Mouse (Mus musculus): Measurements from ENCODE around the gene Mob3b.
A peak's percentile ranks its signal among the peaks of the same experiment; 100 is the strongest.

The Mob3b gene

DNA sequence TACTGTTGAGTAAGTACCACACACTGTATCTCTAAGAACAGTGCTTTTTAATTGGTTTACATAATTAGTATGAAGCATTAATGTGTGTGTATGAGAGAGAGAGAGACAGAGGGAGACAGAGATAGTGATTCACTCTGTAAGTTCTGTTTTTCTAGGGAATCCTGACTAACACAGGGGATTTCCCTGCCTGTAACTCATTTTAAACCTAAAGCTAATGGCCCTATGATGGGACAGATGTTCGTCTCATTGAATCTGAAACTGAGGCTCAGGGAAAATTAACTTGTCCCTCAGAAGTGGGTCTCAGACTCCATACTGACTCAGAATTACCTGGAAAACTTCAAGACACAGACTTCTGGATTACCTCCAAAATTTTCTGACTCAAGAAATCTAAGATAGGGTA is 96.3 kb downstream of the Mob3b start:
- no peak for DNase-seq

DNA sequence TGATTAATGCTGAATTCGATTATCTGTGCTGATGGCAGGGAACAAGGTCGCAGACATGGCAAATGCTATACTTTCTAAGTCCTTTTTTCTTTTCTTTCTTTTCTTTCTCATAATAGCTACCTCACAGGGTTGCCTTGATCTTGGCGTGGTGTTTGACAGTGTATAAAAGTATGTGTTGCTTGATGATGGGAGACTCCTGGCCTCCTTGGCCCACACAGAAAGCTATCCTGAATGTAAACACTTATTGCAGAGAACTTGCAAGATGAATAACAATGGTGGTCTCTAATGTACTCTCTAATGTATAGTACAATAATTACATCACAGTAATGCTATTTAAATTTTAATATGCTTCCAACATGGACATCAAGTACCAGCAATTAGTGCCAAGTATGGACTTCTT is 96.9 kb downstream of the Mob3b start:
- DNase-seq, result no peak

DNA sequence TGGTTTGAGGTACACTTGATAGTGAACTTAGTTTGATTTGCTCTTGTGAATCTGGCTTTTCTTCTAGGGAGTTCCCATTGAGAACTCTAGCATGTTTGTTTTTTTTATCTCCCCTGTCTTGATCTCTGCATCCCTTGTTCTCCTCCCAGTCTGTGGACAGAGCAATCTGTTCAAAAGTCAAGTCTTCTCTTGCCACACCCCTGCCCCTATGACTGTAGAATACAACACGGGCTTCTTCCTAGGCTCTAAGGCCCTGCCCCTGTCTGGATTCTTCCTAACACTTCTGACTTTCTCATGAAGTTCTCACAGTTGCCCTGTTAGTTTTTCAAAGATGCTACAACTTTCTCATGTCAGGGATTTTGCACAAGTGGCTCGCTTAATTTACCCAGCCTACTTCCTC is 102.9 kb downstream of the Mob3b start:
- no peak for DNase-seq

DNA sequence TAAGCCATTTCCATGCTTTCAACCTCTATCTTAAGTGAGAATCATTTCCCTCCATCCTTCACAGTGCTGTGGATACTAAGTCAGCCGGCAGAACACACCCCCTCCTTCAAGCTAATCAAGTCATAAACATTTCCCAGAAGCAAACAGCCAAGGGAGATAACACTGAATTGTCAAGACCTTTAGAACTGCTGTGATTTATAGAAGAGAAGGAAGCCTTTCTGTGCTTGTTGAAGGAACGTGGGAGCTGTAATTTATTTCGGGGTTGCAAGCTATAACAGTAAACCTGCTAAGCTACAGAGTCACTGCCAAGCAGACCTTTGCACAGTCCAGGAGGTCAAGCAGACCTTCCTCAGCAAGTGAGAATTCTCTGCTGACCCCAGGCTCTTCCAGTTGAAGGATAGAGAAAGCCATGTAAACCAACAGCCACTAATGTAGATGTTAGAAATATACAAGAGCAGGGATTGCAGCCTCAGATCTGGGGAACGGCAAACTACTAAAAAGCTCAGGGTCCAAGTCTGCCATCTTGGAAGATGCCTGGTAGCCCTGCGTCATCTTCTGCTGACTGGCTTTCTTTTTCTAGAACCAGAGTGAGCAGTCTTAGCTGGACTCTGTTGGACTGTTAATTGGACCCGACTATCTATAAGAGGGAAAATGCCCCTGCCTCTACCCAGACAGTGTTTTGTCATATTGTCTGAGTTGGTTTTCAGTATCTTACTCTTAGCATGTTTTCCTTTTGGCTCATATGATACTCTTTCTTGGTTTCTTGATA is 104.9 kb downstream of the Mob3b start:
- no peak for DNase-seq

DNA sequence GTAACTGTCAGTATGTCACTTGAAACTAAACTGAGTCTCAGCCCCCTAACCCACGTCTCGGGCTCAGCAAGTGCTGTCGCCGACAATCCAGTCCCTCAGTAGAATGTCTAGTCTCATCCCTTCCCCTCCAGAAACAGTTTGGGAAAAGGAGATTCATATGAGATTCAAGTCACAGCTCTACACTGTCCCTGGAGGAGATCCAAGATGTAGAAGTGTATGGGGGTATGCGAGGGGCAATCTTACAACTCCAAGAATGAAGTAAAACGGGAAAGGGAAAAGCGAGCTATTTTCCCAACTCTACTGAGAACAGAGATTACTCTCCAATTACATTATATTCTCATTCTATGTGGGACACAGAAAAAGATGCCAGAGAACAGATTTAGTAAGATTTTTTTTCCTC is 106.1 kb downstream of the Mob3b start:
- no peak for DNase-seq

DNA sequence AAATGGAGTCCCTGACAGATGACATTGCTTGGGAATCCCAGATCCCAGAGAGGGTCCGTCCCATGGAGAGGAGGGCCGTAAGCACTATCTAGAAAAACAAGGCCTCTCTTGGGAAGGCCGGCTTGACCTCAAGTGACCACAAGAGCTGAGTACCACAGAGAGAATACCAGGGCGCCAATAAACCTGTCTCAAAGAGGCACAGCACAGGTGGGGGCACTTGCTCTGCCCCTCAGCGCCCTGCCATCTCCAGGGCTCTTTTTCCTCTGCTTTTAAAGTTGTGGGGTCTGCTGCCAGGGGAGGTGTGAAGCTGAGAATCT is 107.6 kb downstream of the Mob3b start:
- DNase-seq, result no peak

DNA sequence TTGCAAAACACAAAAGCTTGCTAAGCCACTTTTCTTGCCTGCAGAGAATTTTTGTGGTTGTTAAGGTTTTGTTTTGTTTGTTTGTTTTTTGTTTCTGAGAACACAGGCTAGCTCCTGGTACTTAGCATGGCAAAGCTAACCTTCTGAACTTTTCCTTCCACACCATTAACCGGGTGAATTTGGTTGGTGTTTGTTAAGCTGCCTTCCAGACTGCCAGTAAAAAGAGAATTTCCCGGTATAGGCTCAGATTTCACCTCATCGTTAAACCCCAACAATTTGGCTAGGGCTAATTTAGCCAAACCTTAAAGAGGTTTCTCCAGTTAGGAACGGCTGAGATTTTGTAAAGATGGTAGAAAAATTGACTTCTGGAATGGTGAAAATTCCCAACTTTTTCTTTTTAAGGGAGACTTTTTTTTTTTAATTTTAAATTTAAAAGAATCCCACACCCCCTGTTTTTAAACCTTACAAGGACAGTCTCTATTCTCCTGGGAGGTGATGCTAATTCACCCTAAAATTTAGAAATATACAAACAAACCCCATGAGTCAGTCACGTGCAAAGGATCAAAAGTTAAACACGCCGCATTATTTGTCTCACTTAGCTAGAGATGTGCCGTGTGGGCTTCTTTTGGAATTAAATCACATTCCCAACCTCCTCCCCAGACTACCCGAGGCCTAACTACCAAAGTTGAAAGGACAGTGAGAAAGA is 108.1 kb downstream of the Mob3b start:
- DNase-seq, result no peak

DNA sequence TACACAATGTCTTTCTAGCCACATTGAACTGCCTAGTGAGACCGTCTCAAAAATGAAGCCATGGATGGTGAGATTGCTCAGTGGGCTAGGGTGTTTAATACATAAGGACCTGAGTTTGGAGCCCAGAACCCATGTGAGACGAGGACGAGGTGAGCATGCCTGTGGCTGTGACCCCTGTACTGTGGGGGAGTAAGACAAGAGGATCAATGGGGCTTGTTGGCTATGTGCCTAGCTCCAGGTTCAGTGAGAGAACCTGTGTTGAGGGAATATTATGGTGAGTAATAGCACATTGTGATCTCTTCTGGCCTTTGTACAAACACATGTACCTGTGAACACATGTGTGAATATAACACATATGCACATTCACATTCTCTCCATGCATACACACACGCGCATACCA is 116.4 kb downstream of the Mob3b start:
- no peak for DNase-seq

DNA sequence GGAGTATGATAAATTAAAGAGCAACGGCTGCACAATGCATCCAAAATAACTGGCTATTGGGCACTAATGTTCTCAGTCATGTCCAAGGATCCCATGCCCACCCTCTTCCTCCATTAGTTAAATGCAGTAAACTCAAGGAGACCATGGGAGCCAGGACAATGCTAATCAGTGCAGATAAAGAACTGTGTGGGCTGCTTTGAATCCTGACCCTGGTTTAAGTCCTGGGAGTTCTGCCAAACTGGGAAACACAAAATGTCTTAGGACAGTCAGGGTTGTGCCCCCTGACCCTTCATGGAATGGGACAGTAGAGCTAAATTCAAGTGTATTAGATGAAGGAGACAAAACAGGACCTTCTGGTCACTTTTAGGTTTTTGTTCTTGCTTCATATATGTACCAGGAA is 117.0 kb downstream of the Mob3b start:
- DNase-seq, result no peak

DNA sequence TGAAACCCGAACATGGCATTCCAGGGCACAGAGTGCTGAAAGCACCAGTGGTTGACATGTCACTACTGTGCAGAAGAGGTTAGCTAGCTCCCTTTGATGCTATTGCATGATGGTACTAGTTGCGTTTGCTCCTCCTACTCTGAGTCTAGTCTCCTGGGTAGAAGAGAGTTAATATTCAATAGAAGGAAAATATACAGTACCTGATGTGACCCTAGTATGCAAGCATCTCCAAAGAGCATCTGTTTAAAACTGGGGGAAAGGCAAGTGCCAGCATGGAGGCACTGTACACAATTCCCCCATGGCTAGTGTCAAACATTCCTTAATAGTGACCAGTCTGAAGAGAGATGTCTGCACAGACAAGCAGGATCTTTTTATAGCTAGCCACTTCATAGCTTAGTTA is 119.5 kb downstream of the Mob3b start:
- DNase-seq, result no peak

DNA sequence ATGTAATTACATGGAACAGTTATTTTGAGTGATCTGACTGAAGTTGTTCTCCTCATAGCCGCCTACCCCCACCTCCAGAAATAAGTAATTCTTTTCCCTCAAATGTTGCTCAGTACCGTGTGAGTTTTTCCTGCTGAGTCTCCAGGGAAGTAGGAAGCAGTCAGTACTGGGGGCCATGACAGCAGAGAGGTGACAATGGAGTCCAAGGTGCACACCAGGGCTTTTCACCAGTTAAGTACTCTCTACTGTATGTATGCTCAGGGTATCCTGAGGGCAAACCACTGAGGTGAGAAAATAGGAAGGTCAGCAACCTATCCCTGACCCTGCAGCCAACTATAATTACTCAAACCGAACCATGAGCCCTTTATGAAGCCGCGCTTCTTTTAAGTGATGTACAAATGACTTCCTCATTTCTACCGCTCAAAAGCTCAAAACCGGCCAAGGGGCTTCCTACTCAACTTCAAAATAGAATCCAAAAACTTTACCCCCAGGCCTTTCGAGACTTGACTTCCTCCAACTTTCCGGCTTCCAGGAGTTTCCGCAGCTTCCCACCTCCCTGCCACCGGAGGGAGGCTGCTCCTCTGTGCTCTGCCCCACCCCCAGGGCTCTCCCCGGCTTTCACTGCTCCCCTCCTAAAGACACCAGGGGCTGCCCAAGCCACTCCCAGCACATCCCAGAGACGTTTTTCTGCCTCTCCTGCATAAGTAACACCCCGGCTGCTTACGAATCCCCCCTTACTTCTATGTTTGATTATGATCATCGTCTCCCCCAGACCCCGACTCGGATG is 122.6 kb downstream of the Mob3b start:
- no peak for DNase-seq

DNA sequence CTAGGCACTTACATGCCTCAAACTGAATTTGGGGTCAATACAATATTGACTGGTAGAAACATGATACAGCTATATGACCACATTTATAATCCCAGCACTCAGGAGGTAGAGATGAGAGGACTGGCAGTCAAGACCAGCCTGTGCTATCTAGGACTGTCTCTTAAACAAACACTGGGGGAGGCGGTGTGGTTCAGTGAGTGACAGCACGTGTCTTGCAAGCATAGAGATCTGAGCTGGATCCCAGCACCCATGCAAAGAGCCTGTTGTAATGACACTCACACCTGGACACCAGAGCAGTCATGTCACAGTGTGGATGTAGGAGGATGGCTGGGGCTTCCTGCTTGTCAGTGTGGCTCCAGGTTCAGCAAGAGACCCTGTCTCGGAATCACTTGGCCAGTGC is 124.5 kb downstream of the Mob3b start:
- DNase-seq, result no peak

DNA sequence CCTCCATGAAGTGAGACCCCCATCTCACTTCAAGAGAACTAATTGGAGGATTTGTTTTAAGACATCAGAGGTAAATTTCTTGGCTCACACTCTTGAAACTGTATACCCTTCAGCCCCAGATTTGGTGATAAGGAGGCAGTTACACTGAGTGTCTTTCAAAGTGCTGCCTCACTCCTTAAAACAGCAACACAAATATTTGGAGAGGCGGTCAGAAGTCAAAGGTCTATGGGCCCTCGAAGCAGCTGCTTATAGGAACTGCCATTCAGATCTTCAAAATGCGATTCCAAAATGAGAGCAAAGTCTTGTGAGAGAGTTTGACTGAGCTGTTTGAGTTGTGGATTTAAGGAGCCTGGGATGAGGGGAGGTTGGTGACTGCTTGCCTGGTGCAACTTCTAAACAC is 125.7 kb downstream of the Mob3b start:
- no peak for DNase-seq

DNA sequence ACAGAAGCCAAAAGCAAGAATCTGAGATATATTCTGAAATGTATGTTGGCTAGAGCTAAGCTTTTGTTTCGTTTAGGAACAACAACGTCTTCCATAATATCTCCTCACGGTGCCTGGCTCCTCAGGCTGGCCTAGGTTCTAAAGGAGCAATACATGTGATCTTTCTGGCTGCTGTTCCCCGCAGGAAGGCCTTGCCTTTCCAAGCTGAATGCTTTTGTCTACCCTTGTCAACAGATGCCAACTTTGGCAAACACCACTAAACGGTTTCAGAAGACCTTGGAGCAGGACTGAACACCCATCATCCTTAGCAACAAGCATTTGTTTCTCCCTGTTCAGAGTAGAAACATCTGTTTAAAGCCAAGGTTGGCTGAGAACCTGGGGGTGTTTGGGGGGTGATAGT is 126.1 kb downstream of the Mob3b start:
- peak; percentile 38 to 49 for DNase-seq

DNA sequence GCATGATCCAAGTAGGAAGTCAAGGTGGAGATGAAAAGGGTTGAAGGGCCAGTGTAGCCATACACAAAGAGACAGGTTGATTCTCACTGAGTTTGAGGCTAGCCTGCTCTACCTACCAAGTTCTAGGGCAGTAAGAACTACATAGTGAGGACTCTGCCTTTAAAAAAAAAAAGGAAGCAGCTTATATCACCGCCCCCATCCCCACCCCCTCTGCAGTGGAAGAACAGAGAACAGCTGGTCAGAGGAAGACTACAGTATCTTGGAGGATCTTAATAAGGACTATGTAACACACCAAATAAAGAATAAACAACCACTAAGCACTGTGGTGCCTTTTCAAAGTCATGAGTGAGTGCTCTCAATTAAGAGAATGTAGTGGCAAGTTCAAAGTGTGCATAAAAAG is 138.9 kb downstream of the Mob3b start:
- DNase-seq, result no peak

DNA sequence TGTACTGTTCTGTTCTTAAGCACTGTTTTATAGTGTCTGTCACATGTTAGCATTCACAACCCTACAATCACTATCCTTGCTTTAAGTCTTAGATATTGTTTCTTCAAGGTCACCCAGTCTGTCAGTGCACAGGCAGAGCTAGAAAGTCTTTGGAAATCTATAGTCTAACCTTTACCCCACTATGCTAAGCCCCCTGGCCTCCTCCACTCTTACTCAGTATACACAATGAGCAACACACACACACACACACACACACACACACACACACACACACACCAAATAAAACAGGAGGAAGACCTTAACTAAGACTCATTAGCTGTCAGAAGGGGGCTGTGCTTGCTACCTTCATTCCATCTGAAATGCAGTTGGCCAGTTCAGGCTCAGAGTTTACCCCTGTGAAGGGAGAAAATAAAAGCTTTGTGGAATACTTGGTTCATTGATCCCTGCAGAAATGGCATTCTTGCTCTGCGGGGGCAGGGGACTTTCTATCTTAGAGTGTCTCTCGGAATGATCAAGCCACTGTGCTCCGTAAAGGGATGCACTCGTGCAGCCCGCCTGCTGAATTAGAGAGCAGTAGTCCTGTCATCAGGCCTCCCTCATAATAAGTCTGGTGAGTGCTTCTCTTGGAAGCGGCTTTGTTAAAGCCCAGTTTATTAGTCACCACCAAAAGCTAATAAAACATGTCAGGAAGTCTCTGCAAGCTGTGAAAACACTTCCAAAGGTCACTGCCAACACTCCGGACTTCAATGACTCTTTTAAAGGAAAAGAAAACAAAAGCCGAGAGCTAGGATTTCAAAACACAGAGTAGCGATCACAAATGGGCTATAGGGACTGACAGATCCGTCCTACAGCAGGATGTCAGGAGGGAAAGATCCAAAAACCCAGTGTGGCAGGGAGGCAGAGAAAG is 144.6 kb downstream of the Mob3b start:
- peak in 1 of 2 experiments; percentile 13 for DNase-seq

DNA sequence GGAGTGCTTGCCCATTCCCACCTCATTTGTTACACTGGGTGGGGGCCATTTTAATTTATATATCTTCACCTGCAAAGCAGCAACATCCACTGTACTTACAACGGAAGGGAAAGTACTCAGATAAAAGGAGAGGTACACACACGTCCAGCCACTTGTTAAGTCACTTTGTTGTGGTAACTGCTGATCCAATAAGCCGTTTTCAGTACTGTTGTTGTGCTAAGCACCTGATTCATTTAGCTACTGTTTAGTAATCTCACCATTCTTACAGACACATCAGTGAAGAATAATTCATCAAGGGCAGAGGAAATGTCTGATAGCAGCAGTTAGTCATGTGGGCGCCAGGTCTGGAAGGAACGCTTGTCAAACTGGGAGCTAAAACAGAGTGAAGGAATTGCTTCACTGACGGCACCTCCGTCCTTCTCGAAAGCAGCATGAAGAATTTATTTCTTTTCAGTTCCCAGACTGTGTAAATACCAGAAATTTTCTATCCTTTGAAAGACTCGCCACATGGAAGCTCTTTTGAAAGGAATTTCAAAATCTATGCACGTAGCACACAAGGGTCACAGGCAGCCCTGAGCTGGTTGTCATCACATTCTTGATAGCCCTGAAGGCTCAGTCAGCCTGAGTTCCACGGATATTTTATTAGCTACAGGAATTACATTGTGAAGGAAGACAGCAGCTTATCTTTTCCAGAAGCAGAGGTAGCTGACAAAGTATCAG is 150.6 kb downstream of the Mob3b start:
- no peak for DNase-seq

DNA sequence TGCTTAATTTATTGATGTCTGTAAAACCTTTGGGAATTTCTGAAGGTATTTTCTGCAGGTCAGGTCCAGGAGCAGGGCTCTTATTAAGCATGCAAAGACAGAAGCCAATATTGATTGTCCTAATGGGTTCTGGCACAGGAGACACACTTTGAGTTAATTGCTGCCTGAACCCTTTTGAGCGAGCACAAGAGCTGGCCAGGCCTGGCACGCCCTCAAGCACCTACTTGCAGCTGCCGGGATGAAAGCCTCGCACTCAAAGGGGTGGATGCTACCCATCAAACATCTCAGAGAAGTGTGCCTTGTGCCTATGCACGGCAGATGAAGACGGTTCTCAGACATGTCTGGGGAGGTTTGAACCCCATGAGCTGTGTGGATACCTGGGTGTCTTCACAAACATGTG is 151.2 kb downstream of the Mob3b start:
- DNase-seq, result peak; percentile 32 to 36

DNA sequence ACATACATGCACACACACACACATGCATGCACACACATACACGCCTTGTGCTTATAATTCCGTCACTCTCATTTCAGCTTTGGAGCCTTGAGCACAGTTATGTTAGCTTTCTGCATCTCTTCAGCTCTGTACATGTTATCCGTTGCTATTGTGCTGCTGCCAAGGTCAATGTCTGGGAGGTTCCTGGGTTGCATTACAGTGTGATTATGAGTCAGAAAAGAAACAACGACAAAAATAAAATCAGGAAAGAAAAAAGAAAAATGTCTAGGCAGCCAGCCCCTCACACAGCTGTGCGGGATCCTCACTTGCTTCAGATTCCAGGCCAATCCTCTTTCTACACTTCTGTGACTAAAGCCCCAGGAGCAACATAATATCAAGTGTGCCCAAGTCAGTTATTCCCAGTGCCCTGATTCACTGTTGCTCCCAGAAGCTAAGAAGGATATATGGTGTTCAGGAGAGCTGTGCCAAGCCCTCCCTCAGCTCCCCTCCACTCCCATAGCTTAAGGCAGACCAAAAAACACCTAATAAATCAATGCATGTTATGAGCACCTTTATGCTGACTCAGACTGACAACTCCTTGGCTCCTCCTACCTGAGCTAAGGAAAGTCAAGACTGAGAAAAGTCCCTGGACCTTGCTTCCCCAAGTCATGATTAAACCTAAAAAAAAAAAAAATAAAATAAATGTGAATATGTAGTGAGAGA is 152.1 kb downstream of the Mob3b start:
- DNase-seq, result no peak

DNA sequence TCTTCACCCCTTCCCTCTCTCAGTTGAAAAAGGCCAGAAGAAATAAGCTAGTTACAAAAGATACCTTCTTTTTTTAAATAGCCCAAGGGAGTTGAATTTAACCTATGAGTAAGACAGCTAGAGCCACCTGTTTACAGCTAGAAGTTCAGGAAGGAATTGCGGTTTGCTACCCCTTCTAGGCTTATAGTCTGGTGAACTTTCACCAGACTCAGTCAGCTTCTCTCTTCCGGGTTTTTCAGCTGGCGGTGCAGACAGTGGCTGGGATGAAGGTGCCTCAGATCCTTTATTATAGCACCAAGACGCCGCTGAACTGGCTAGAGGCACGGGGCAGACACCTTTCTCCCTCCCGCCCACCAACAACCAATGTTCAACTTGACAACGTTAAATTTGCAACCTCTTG is 152.8 kb downstream of the Mob3b start:
- DNase-seq, result no peak

DNA sequence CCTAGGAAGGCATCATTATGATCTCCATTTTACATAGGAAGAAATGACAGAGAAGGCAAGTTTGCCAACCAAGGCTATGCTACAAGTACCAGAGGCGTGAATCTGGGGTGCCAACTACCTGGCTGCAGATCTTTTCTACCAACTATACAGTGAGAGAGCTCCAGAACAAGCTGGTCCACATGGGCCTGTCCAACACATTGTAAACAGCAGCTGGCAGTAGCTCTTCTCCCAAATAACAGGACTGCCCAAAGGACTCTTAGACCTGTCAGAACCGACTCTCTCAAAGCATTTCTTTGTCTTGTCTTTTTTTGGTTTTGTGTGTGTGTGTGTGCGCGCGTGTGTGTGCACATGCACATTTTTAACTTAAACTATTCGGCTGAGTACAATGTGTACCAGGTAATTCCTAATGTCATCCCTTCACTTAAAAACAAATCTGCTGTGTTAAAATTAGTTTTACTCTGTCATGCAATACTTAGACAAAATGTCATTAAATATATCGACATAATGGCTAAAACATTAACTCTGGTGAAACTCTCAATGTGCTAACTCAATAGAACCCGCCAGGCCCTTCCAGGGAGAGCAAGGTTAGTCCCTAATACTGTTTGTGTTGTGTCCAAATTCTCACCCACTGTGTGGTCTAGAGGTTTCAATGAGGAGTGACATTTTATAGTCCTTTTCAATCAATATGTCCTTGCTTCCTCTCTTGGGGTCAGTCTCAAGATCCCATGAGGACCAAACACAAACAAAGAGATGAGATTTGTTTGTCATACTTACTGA is 153.5 kb downstream of the Mob3b start:
- DNase-seq, result no peak

Measured in cerebellum, postnatal 10 days (tissue).